Mouse (Mus musculus): ENCODE results near the gene H1f0. TPM values are rescaled to one million over a fixed set of nuclear protein-coding genes. Genes with fewer than 3 reads are reported as not detected.
A peak's percentile ranks its signal among the peaks of the same experiment; 100 is the strongest.

Gene H1f0
- polyA plus RNA-seq, 1 experiment = 112 TPM

GRCm38 (mm10) chr15:79065086-79065770 lies 37.0 kb downstream of the H1f0 start:
- DNase-seq (ENCODE audit: extremely low spot score in 1 of 2, low spot score in 1 of 2) = no peak

GRCm38 (mm10) chr15:79066276-79066675 lies 38.0 kb downstream of the H1f0 start:
- no peak for DNase-seq (ENCODE audit: extremely low spot score in 1 of 2, low spot score in 1 of 2)

GRCm38 (mm10) chr15:79067631-79068030 lies 39.4 kb downstream of the H1f0 start:
- no peak for DNase-seq (ENCODE audit: extremely low spot score in 1 of 2, low spot score in 1 of 2)

GRCm38 (mm10) chr15:79068416-79068815 lies 40.2 kb downstream of the H1f0 start:
- DNase-seq (ENCODE audit: extremely low spot score in 1 of 2, low spot score in 1 of 2) = no peak

- DNase-seq (ENCODE audit: extremely low spot score in 1 of 2, low spot score in 1 of 2) = peak in 1 of 2 experiments; percentile 64
Observed at GRCm38 (mm10) chr15:79071117-79072039, 43.1 kb downstream of the H1f0 start.

- no peak for DNase-seq (ENCODE audit: extremely low spot score in 1 of 2, low spot score in 1 of 2)
Observed at GRCm38 (mm10) chr15:79073752-79074151, 45.5 kb downstream of the H1f0 start.

- DNase-seq (ENCODE audit: extremely low spot score in 1 of 2, low spot score in 1 of 2) = no peak
Observed at GRCm38 (mm10) chr15:79074446-79074845, 46.2 kb downstream of the H1f0 start.

DNA sequence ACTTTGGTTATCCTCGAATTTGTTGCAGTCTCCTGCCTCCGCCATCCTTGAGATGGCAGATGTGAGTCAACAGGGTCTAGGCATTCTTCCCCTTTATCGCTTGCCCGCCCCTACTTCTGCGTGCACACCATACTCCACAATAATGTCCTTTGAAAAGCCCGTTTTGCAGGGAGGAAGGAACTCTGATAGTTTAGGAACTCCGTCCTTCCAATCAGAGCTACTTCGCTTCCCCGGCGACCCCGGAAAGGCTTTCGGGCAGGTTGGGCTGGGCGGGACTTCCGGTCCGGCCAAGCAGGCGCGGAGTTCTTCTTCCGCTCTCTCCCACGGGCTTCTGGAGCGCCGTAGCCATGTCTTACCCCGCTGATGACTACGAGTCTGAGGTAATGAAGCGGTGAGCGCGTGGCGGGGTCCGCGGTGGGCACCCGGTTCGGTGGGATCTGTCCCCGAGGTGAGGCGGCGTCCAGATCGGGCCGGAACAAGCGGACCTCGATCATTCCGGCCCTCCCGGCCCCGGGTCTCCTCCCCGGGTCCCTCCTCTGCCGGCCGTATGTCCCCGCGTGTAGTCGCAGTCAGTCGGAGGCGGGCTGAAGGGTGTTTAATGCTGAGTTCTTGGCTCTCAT lies 46.8 kb downstream of the H1f0 start, which contains the start of gene Eif3l:
Gene Eif3l (plus strand): TSS at position 267 of the 620 bp plus-strand sequence.
- DNase-seq (ENCODE audit: extremely low spot score in 1 of 2, low spot score in 1 of 2) = peak; percentile 81 to 92

GRCm38 (mm10) chr15:79075658-79076365 lies 47.6 kb downstream of the H1f0 start:
- no peak for DNase-seq (ENCODE audit: extremely low spot score in 1 of 2, low spot score in 1 of 2)

DNA sequence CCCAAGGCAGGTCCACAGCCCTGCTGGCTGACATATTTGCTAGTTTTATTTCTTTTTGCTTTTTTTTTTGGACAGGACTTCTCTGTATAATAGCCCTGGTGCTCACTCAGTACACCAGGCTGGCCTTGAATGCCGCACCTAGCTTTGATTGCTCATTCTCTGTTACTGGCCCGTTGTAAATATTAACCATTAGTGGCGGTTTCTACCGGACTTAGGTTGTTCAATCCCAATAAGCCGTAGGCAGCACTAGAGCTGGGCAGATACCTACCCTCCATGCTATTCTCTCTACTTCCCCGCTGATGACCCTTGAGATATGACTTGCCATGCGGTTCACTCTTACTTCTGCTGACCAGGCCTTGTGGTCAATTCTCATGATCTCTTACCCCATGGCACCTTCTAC lies 51.3 kb downstream of the H1f0 start:
- DNase-seq (ENCODE audit: extremely low spot score in 1 of 2, low spot score in 1 of 2) = no peak

Other genes with a start within 250 kb of the H1f0 start
- 11.2 and 12.0 TPM in 2 replicates for gene Card10, start 225.4 kb upstream of the H1f0 start, polyA plus RNA-seq (2012; rRNA removed)
- 18.5 and 20.1 TPM in 2 replicates for gene Cdc42ep1, start 185.8 kb upstream of the H1f0 start, polyA plus RNA-seq (2012; rRNA removed)
- gene Lgals2, start 172.9 kb upstream of the H1f0 start, polyA plus RNA-seq (2012; rRNA removed) = 0.74 and 2.0 TPM in 2 replicates
- 69.5 and 70.8 TPM in 2 replicates for gene Gga1, start 151.3 kb upstream of the H1f0 start, polyA plus RNA-seq (2012; rRNA removed)
- gene Gm49510, start 128.8 kb upstream of the H1f0 start, polyA plus RNA-seq (2012; rRNA removed) = 0.24 TPM in 1 of 2 replicates, not detected in the other
- 27.2 and 29.0 TPM in 2 replicates for gene Sh3bp1, start 128.7 kb upstream of the H1f0 start, polyA plus RNA-seq (2012; rRNA removed)
- gene Pdxp, start 114.5 kb upstream of the H1f0 start, polyA plus RNA-seq (2012; rRNA removed) = 219 and 227 TPM in 2 replicates
- 48.2 and 56.0 TPM in 2 replicates for gene Lgals1, start 101.7 kb upstream of the H1f0 start, polyA plus RNA-seq (2012; rRNA removed)
- 35.8 and 37.4 TPM in 2 replicates for gene Nol12, start 93.5 kb upstream of the H1f0 start, polyA plus RNA-seq (2012; rRNA removed)
- 11.7 and 13.9 TPM in 2 replicates for gene Triobp, start 80.7 kb upstream of the H1f0 start, polyA plus RNA-seq (2012; rRNA removed)
- gene Galr3, start 13.4 kb downstream of the H1f0 start, polyA plus RNA-seq (2012; rRNA removed) = 0.19 and 0.38 TPM in 2 replicates
- 31.0 and 32.3 TPM in 2 replicates for gene Ankrd54, start 34.4 kb downstream of the H1f0 start, polyA plus RNA-seq (2012; rRNA removed)
- 80.9 and 90.8 TPM in 2 replicates for gene Eif3l, start 46.7 kb downstream of the H1f0 start, polyA plus RNA-seq (2012; rRNA removed)
- gene Micall1, start 80.4 kb downstream of the H1f0 start, polyA plus RNA-seq (2012; rRNA removed) = 22.2 and 23.8 TPM in 2 replicates
- 159 and 176 TPM in 2 replicates for gene Polr2f, start 112.6 kb downstream of the H1f0 start, polyA plus RNA-seq (2012; rRNA removed)
- gene 1700088E04Rik, start 112.8 kb downstream of the H1f0 start, polyA plus RNA-seq (2012; rRNA removed) = 15.0 and 18.6 TPM in 2 replicates
- gene Sox10, start 136.8 kb downstream of the H1f0 start, polyA plus RNA-seq (2012; rRNA removed) = 55.2 and 61.4 TPM in 2 replicates
- 87.7 and 98.4 TPM in 2 replicates for gene Pick1, start 200.7 kb downstream of the H1f0 start, polyA plus RNA-seq (2012; rRNA removed)
- gene Gm49486, start 200.9 kb downstream of the H1f0 start, polyA plus RNA-seq (2012; rRNA removed) = 1.3 and 1.4 TPM in 2 replicates
- gene Slc16a8, start 226.3 kb downstream of the H1f0 start, polyA plus RNA-seq (2012; rRNA removed) = 0.06 TPM in 1 of 2 replicates, not detected in the other